Mouse (Mus musculus): ENCODE results near the gene Slc25a21. TPM values are rescaled to one million over a fixed set of nuclear protein-coding genes. Genes with fewer than 3 reads are reported as not detected.

The Slc25a21 gene
- polyA plus RNA-seq, 1 experiment from 2014 or later, result 22.7 TPM

DNA sequence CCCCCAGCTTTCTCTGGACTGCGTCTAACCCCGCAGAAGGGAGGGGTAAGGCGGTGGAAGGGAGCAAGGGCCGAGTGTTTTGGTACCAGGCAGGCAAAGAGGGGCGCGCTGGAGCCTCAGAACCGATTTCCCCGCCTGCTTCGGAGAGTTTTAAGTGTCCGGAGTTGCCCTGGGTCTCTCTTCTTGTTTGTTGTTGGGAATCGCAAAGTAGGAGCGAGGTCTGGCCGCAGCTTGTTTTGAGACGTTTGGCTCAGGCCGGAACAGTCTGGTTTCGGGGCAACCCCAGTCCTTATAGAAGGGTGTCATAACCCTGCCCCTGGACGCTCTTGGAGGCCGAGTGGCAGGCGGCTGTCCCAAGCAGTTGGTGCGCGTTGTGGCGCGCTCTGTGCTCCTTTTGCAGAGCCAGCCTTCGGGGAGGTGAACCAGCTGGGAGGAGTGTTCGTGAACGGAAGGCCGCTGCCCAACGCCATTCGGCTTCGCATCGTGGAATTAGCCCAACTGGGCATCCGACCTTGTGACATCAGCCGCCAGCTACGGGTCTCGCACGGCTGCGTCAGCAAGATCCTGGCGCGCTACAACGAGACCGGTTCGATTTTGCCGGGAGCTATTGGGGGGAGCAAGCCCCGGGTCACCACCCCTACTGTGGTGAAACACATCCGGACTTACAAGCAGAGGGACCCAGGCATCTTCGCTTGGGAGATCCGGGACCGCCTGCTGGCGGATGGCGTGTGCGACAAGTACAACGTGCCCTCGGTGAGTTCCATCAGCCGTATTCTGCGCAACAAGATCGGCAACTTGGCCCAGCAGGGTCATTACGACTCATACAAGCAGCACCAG is 500.9 kb downstream of the Slc25a21 start:
- Histone ChIP-seq H3K27ac (replicated peaks) (no peak overlapping the region), H3K4me3 (replicated peaks) (peak overlapping the region; percentile 35), H3K9ac (no peak overlapping the region), H3K4me2 (peak overlapping the region; percentile 55), H3K9me3 (replicated peaks) (no peaks in the 10 kb centered on the region), H3K4me1 (replicated peaks) (peaks cover 17% of the 10 kb centered on the region; the same call in 1 of the 2 replicates), H3K36me3 (replicated peaks) (no peaks in the 10 kb centered on the region), H3K27me3 (peaks cover 99% of the 10 kb centered on the region)
- no peak for ATAC-seq (ENCODE audit: insufficient read depth)
- 2% methylated on average over 57 of the region's 57 CpGs for WGBS (ENCODE audit: insufficient replicate concordance)

- ATAC-seq (ENCODE audit: insufficient read depth), result peak; percentile 83
- WGBS (ENCODE audit: insufficient replicate concordance), result 1% methylated on average over 41 of the region's 41 CpGs
- Histone ChIP-seq H3K4me2 (peak overlapping the region; percentile 55), H3K27ac (replicated peaks) (no peak overlapping the region), H3K4me3 (replicated peaks) (peak overlapping the region; percentile 35), H3K4me1 (replicated peaks) (peaks cover 18% of the 10 kb centered on the region; the same call in 1 of the 2 replicates), H3K9me3 (replicated peaks) (no peaks in the 10 kb centered on the region), H3K36me3 (replicated peaks) (no peaks in the 10 kb centered on the region), H3K27me3 (peaks cover 99% of the 10 kb centered on the region), H3K9ac (no peak overlapping the region)
Observed at GRCm38 (mm10) chr12:56695358-56696173, 501.7 kb downstream of the Slc25a21 start.

GRCm38 (mm10) chr12:56694936-56695335 is 502.3 kb downstream of the Slc25a21 start:
- Histone ChIP-seq H3K4me1 (replicated peaks) (peaks cover 18% of the 10 kb centered on the region; the same call in 1 of the 2 replicates), H3K36me3 (replicated peaks) (no peaks in the 10 kb centered on the region), H3K4me2 (peak overlapping the region; percentile 55), H3K27me3 (peaks cover 99% of the 10 kb centered on the region), H3K27ac (replicated peaks) (no peak overlapping the region), H3K9me3 (replicated peaks) (no peaks in the 10 kb centered on the region), H3K9ac (no peak overlapping the region), H3K4me3 (replicated peaks) (peak overlapping the region; percentile 35)
- ATAC-seq (ENCODE audit: insufficient read depth), result no peak
- 3% methylated on average over 11 of the region's 11 CpGs for WGBS (ENCODE audit: insufficient replicate concordance)

- H3K36me3 ChIP-seq (replicated peaks), result no peaks in the 10 kb centered on the region
- H3K4me3 ChIP-seq (replicated peaks), result no peak overlapping the region
- peaks cover 99% of the 10 kb centered on the region for H3K27me3 ChIP-seq
- H3K9ac ChIP-seq, result no peak overlapping the region
- 3% methylated on average over 14 of the region's 14 CpGs for WGBS (ENCODE audit: insufficient replicate concordance)
- no peak overlapping the region for H3K4me2 ChIP-seq
- H3K9me3 ChIP-seq (replicated peaks), result no peaks in the 10 kb centered on the region
- no peak overlapping the region for H3K27ac ChIP-seq (replicated peaks)
- peaks cover 18% of the 10 kb centered on the region; the same call in 1 of the 2 replicates for H3K4me1 ChIP-seq (replicated peaks)
- ATAC-seq (ENCODE audit: insufficient read depth), result no peak
Observed at GRCm38 (mm10) chr12:56694361-56694760, 502.9 kb downstream of the Slc25a21 start.

- Histone ChIP-seq H3K27ac (replicated peaks) (no peak overlapping the region), H3K4me2 (no peak overlapping the region), H3K4me3 (replicated peaks) (no peak overlapping the region), H3K9ac (no peak overlapping the region), H3K36me3 (replicated peaks) (no peaks in the 10 kb centered on the region), H3K9me3 (replicated peaks) (no peaks in the 10 kb centered on the region), H3K4me1 (replicated peaks) (peaks cover 18% of the 10 kb centered on the region; the same call in 1 of the 2 replicates), H3K27me3 (peaks cover 100% of the 10 kb centered on the region)
- WGBS (ENCODE audit: insufficient replicate concordance), result 6% methylated on average over 14 of the region's 14 CpGs
- no peak for ATAC-seq (ENCODE audit: insufficient read depth)
Observed at GRCm38 (mm10) chr12:56693411-56694098, 503.7 kb downstream of the Slc25a21 start.

GRCm38 (mm10) chr12:56692536-56692935 is 504.7 kb downstream of the Slc25a21 start:
- H3K9me3 ChIP-seq (replicated peaks), result no peaks in the 10 kb centered on the region
- no peak overlapping the region for H3K9ac ChIP-seq
- no peak overlapping the region for H3K4me3 ChIP-seq (replicated peaks)
- no peak overlapping the region for H3K4me2 ChIP-seq
- H3K4me1 ChIP-seq (replicated peaks), result peaks cover 18% of the 10 kb centered on the region; the same call in 1 of the 2 replicates
- peaks cover 100% of the 10 kb centered on the region for H3K27me3 ChIP-seq
- no peaks in the 10 kb centered on the region for H3K36me3 ChIP-seq (replicated peaks)
- WGBS (ENCODE audit: insufficient replicate concordance), result 4% methylated on average over 19 of the region's 19 CpGs
- no peak overlapping the region for H3K27ac ChIP-seq (replicated peaks)
- no peak for ATAC-seq (ENCODE audit: insufficient read depth)

GRCm38 (mm10) chr12:56691427-56692079 is 505.7 kb downstream of the Slc25a21 start, which contains the start of gene Pax9:
TSS of gene Pax9 (plus strand) at chr12:56691767.
- peak within 1 kb of the TSS; percentile 14; the same call in 1 of the 2 replicates for H3K4me3 ChIP-seq (replicated peaks)
- WGBS (ENCODE audit: insufficient replicate concordance), result 1% methylated on average over 38 of the region's 40 CpGs
- no peaks in the 10 kb centered on the region for H3K36me3 ChIP-seq (replicated peaks)
- H3K9me3 ChIP-seq (replicated peaks), result no peaks in the 10 kb centered on the region
- no peak within 1 kb of the TSS for H3K9ac ChIP-seq
- peak within 1 kb of the TSS; percentile 11; the same call in 1 of the 2 replicates for H3K4me2 ChIP-seq
- ATAC-seq (ENCODE audit: insufficient read depth), result no peak
- peaks cover 99% of the 10 kb centered on the region for H3K27me3 ChIP-seq
- peaks cover 14% of the 10 kb centered on the region; the same call in 1 of the 2 replicates for H3K4me1 ChIP-seq (replicated peaks)
- no peak within 1 kb of the TSS for H3K27ac ChIP-seq (replicated peaks)

DNA sequence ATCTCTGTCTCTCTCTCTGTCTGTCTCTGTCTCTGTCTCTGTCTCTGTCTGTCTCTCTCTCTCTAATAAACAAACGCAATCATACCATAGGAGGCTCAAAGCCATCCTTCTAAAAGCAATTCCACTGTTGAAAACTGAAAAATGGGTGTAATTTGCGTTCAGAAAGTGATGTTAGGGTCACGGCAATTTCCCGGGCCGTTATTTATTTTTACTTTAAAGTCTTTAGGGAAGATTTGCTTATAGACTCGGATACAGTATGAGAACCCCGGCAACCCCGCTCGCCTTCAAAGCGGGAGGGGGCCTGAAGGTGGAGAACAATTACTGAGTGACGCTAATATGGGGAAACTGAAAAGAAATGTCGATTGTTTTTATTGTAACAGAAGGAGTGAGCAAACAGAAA is 506.3 kb downstream of the Slc25a21 start:
- H3K27ac ChIP-seq (replicated peaks), result no peak overlapping the region
- ATAC-seq (ENCODE audit: insufficient read depth), result no peak
- no peak overlapping the region for H3K9ac ChIP-seq
- H3K4me2 ChIP-seq, result no peak overlapping the region; the same call in 1 of the 2 replicates
- no peaks in the 10 kb centered on the region for H3K36me3 ChIP-seq (replicated peaks)
- H3K9me3 ChIP-seq (replicated peaks), result no peaks in the 10 kb centered on the region
- H3K4me3 ChIP-seq (replicated peaks), result peak overlapping the region; percentile 14; the same call in 1 of the 2 replicates
- H3K27me3 ChIP-seq, result peaks cover 99% of the 10 kb centered on the region
- 3% methylated on average over 12 of the region's 12 CpGs for WGBS (ENCODE audit: insufficient replicate concordance)
- peaks cover 8% of the 10 kb centered on the region; the same call in 1 of the 2 replicates for H3K4me1 ChIP-seq (replicated peaks)

GRCm38 (mm10) chr12:56690366-56690765 is 506.9 kb downstream of the Slc25a21 start:
- no peaks in the 10 kb centered on the region for H3K9me3 ChIP-seq (replicated peaks)
- no peak overlapping the region for H3K9ac ChIP-seq
- H3K4me2 ChIP-seq, result no peak overlapping the region
- no peak overlapping the region for H3K4me3 ChIP-seq (replicated peaks)
- WGBS (ENCODE audit: insufficient replicate concordance), result 2% methylated on average over 16 of the region's 16 CpGs
- 0 out of 2 replicates have a peak, but pooled peaks cover 4% of the 10 kb centered on the region for H3K4me1 ChIP-seq (replicated peaks)
- peaks cover 99% of the 10 kb centered on the region for H3K27me3 ChIP-seq
- no peak for ATAC-seq (ENCODE audit: insufficient read depth)
- H3K36me3 ChIP-seq (replicated peaks), result no peaks in the 10 kb centered on the region
- H3K27ac ChIP-seq (replicated peaks), result no peak overlapping the region

DNA sequence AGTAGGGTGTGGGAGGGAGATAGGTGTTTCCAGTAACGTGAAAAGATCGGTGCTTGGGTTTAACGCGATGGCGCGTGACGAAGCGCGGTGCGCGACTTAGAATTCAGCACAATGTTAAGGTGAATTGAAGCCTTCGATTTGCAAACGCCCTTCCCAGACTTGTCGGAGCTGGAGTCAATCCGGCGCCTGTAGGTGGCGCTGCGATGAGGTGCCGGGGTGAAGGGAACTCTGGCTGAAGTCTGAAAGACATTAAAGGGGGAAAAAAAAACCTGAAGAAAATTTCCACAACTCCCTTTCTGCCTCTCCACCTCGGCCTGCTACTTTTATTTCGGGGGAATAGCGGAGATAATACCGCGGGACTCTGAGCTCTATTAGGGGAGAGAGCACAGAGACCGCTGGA is 507.5 kb downstream of the Slc25a21 start:
- whole genome bisulfite sequencing (ENCODE audit: insufficient replicate concordance), result 1% methylated on average over 25 of the region's 25 CpGs
- H3K36me3 ChIP-seq (replicated peaks), result no peaks in the 10 kb centered on the region
- H3K9ac ChIP-seq, result no peak overlapping the region
- H3K27me3 ChIP-seq, result peaks cover 94% of the 10 kb centered on the region
- H3K4me1 ChIP-seq (replicated peaks), result 0 out of 2 replicates have a peak, but pooled peaks cover 4% of the 10 kb centered on the region
- no peak for ATAC-seq (ENCODE audit: insufficient read depth)
- no peaks in the 10 kb centered on the region for H3K9me3 ChIP-seq (replicated peaks)
- no peak overlapping the region for H3K4me2 ChIP-seq
- no peak overlapping the region for H3K4me3 ChIP-seq (replicated peaks)
- H3K27ac ChIP-seq (replicated peaks), result no peak overlapping the region

Measured in liver, embryonic 15.5 days (tissue).